Mouse (Mus musculus) small intestine, adult 2 months (tissue): Measurements from ENCODE around the gene Camkv.

ENCODE experiments used
- CTCF ChIP-seq: fragments of 200-500 bp; IDR thresholded peaks from 2 replicates; pipeline ENCODE4 v1.5.1; 2012; ENCODE audit warnings: low read depth, mild to moderate bottlenecking, control low read depth, inconsistent platforms, low read length, moderate library complexity, mixed read lengths; ENCODE audit not compliant: insufficient replicate concordance, insufficient read length; ENCODE audit errors: extremely low read depth
- POLR2A ChIP-seq: fragments of 200-500 bp; IDR thresholded peaks from 2 replicates; pipeline ENCODE4 v1.6.1; 2012; ENCODE audit warnings: low read depth, mild to moderate bottlenecking, control low read depth, inconsistent platforms, low read length, moderate library complexity

GRCm38 (mm10) chr9:107936831-107937230 lies 1.4 kb downstream of the Camkv start:
- no peak for TF ChIP-seq POLR2A
- no peak for TF ChIP-seq CTCF
